In the genomic region with DNA sequence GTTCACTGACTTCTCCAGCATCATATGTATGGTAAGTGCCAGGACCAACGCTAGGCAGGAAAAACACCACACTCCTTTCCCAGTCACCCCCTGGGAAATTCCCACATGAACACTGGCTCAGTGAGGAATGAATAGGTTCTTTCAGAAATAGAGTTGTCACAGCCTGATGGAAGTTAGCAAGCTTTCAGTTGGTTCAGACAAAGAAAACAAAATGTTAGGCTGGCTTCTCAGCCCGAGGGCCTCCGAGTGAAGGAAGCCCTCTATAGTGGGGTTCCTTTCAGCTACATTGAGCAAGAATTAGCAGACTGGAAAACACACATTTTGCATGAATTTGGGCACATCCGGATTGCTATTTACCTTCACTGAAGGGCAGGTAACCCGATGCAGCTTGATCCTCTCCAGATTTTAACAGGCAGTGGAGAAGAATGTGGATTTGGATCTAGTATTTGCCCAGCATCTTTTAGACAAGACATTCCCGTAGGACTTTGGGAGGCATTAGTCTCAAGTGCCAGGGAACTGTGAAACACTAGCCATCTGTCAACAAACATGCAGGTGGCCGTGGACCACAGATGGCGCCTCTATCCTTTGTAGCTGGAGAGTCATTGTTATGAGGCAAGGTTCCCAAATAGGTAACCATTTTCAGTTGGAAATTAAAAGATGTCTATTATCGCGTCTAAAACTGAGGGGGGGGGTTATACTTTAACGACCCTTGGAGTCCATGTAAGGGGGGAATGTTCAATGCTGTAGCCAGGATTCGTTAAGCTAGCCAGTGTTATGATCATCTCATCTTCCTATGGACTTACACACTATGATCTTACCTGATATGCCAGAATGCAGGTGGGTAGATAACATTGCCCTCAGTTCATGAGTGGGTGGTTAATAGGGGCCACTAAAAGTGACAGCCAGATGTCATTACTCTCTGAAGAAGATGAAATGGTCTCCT, we compare ENCODE assay signal across 12 mouse cellular contexts.
DNase-seq lines count a peak whose midpoint lies in the region; ATAC-seq lines count a peak whose summit lies in the region.
"Had no signal": no experiment of that assay in that cellular context is flagged by ENCODE, and none has a peak within 500 bp of the region (broad histone marks: within the 10 kb centered on the region; RNA-seq: fewer than 3 reads in every experiment).

No protein-coding gene starts in this region.

- no peak overlapping the region for H3K4me3 ChIP-seq in hindbrain, embryonic 12.5 days
- H3K4me3 ChIP-seq in midbrain, embryonic 16.5 days (ENCODE audit: low read depth, low read length): no peak overlapping the region
- H3K4me3 ChIP-seq in liver, embryonic 12.5 days: no peak overlapping the region
- H3K4me3 ChIP-seq: lung, embryonic 15.5 days; stomach, embryonic 15.5 days had no signal

- ATAC-seq in hindbrain, embryonic 12.5 days (ENCODE audit: low FRiP score): peak; percentile 91
- ATAC-seq in midbrain, embryonic 16.5 days: peak; percentile 39; the same call in 1 of the 2 replicates
- ATAC-seq in liver, embryonic 12.5 days: no peak

- H3K9ac ChIP-seq in hindbrain, embryonic 12.5 days: no peak overlapping the region
- H3K9ac ChIP-seq in midbrain, embryonic 16.5 days (ENCODE audit: low read depth, low read length): no peak overlapping the region
- no peak overlapping the region for H3K9ac ChIP-seq in liver, embryonic 12.5 days
- H3K9ac ChIP-seq: lung, embryonic 15.5 days; stomach, embryonic 15.5 days had no signal

- H3K4me1 ChIP-seq in hindbrain, embryonic 12.5 days: peaks cover 9% of the 10 kb centered on the region
- no peaks in the 10 kb centered on the region for H3K4me1 ChIP-seq in midbrain, embryonic 16.5 days (ENCODE audit: control insufficient read depth, insufficient read depth, low read length)
- H3K4me1 ChIP-seq in liver, embryonic 12.5 days: no peaks in the 10 kb centered on the region
- H3K4me1 ChIP-seq: lung, embryonic 15.5 days; stomach, embryonic 15.5 days had no signal

- H3K27ac ChIP-seq in hindbrain, embryonic 12.5 days: peak overlapping the region; percentile 53
- no peak overlapping the region for H3K27ac ChIP-seq in midbrain, embryonic 16.5 days (ENCODE audit: low read length)
- no peak overlapping the region for H3K27ac ChIP-seq in liver, embryonic 12.5 days
- H3K27ac ChIP-seq: lung, embryonic 15.5 days; stomach, embryonic 15.5 days had no signal

- DNase-seq in cerebellum, adult 11-12 months: peak; percentile 82
- peak; percentile 73 for DNase-seq in embryo, embryonic 10.5 days (ENCODE audit: low spot score)
- DNase-seq in left cerebral cortex, adult 18-20 months (ENCODE audit: low spot score in 2 of 2): no peak
- no peak for DNase-seq in spleen, postnatal 10 days (ENCODE audit: low spot score in 2 of 2)
- DNase-seq: heart, adult 11 months; kidney, postnatal 10 days had no signal

- no peak overlapping the region for H3K4me2 ChIP-seq in hindbrain, embryonic 12.5 days (replicated peaks)
- H3K4me2 ChIP-seq in midbrain, embryonic 16.5 days (ENCODE audit: low read length): no peak overlapping the region
- no peak overlapping the region for H3K4me2 ChIP-seq in liver, embryonic 12.5 days
- H3K4me2 ChIP-seq: lung, embryonic 15.5 days; stomach, embryonic 15.5 days had no signal

- H3K36me3 ChIP-seq in hindbrain, embryonic 12.5 days: no peaks in the 10 kb centered on the region
- no peaks in the 10 kb centered on the region for H3K36me3 ChIP-seq in midbrain, embryonic 16.5 days (ENCODE audit: control insufficient read depth, insufficient read depth, low read length)
- no peaks in the 10 kb centered on the region for H3K36me3 ChIP-seq in liver, embryonic 12.5 days
- H3K36me3 ChIP-seq: G1E; lung, embryonic 15.5 days; stomach, embryonic 15.5 days had no signal

- H3K27me3 ChIP-seq in hindbrain, embryonic 12.5 days: no peaks in the 10 kb centered on the region
- H3K27me3 ChIP-seq in midbrain, embryonic 16.5 days (ENCODE audit: control insufficient read depth, insufficient read depth, low read depth, low read length): no peaks in the 10 kb centered on the region
- no peaks in the 10 kb centered on the region for H3K27me3 ChIP-seq in liver, embryonic 12.5 days (replicated peaks)
- H3K27me3 ChIP-seq: lung, embryonic 15.5 days; stomach, embryonic 15.5 days had no signal

- no peaks in the 10 kb centered on the region for H3K9me3 ChIP-seq in hindbrain, embryonic 12.5 days (replicated peaks)
- no peaks in the 10 kb centered on the region for H3K9me3 ChIP-seq in midbrain, embryonic 16.5 days (replicated peaks; ENCODE audit: control insufficient read depth, low read length, poor library complexity, severe bottlenecking)
- H3K9me3 ChIP-seq in liver, embryonic 12.5 days (replicated peaks): no peaks in the 10 kb centered on the region
- H3K9me3 ChIP-seq: G1E; lung, embryonic 15.5 days; stomach, embryonic 15.5 days had no signal

- 26% methylated on average over 12 of the region's 12 CpGs for WGBS in hindbrain, embryonic 12.5 days
- 30% methylated on average over 12 of the region's 12 CpGs for WGBS in midbrain, embryonic 16.5 days
- 62% methylated on average over 12 of the region's 12 CpGs for WGBS in liver, embryonic 12.5 days (ENCODE audit: insufficient replicate concordance)

Comparison
In these comparisons a context has a peak if more than half of its experiments do, and no peak if none do; other contexts are left out.
1. DNase-seq: peak in cerebellum, adult 11-12 months (single experiment) and embryo, embryonic 10.5 days (single experiment); none in left cerebral cortex, adult 18-20 months (0 of 2) and spleen, postnatal 10 days (0 of 2).